Mouse (Mus musculus) urinary bladder, postnatal 25 days (tissue): ENCODE data around the gene Ccdc9.

Experiments used
- DNase-seq: peaks from one replicate; pipeline ENCODE4 v3.0.0; 2022; ENCODE audit warnings: low spot score

The Ccdc9 gene

DNA sequence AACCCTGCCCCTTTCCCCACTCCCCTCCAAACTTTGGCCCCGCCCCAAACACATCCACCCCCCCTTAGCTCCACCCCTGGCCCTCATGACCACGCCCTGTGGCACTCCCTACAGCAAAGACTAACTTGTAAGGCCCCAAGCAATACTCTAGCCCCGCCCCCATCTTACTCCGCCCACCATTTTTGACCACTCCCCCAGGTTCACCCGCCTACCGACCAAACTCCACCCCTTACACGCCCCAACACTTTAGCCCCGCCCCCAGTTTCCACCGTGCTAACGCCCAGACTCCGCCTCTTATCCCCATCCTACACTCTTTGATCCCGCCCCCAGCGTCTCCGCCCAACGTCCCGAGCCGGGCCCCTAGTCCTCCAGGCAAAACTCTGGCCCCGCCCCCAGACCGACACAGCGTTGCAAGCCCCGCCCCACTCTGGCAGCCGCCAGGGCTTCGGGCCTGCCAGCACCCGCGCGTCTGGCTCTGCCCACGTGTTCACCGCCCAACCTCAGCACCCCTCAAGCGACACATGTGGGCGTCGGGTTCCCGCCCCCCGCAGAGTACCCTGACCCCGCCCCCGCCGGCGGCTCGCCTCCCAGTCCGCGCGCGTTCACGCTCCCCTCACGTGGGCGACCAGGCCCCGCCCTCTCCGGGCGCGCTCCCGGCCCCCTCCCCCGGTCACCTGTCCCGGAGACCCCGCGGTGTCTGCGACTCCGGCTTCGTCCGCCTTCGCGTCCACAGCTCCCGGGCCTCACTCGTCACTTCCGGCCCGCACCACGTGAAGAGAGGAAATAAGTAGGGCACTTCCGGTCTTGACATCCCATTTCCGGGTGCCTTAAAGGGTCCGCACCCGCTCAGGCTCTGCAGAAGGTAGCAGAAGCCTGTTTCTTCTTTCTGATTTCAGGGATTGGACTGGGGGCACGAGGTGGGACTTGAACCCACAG, at the start of gene Ccdc9:
Ccdc9 (minus strand) TSS at position 770 of the 936 bp plus-strand sequence.
- DNase-seq, result peak; percentile 100

GRCm38 (mm10) chr7:16329146-16329545, 42.6 kb upstream of the Ccdc9 start:
- DNase-seq, result no peak

DNA sequence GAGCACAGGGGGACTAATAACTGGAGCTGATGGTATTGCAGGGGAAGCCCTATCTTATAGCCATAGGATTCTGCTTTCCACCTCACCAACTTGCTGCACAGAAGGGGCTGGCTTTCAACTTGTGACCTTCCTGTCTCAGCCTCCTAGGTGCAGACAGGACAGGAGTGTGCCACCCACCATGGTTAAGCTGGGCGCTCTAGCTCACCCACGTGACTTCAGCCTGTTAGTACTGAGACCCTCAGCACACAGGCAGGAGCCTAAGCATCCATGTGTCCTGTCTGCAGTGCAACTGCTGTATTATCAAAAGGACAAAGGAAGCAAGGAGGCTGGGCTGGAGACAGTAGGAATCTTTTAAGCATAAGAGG, 40.0 kb upstream of the Ccdc9 start:
- DNase-seq, result no peak

GRCm38 (mm10) chr7:16325920-16326606, 39.5 kb upstream of the Ccdc9 start:
- DNase-seq, result peak; percentile 33

GRCm38 (mm10) chr7:16324661-16325060, 38.1 kb upstream of the Ccdc9 start:
- no peak for DNase-seq

GRCm38 (mm10) chr7:16320479-16320878, 33.9 kb upstream of the Ccdc9 start:
- no peak for DNase-seq

GRCm38 (mm10) chr7:16319216-16319615, 32.6 kb upstream of the Ccdc9 start:
- DNase-seq, result no peak

GRCm38 (mm10) chr7:16317094-16317493, 30.5 kb upstream of the Ccdc9 start:
- no peak for DNase-seq

DNA sequence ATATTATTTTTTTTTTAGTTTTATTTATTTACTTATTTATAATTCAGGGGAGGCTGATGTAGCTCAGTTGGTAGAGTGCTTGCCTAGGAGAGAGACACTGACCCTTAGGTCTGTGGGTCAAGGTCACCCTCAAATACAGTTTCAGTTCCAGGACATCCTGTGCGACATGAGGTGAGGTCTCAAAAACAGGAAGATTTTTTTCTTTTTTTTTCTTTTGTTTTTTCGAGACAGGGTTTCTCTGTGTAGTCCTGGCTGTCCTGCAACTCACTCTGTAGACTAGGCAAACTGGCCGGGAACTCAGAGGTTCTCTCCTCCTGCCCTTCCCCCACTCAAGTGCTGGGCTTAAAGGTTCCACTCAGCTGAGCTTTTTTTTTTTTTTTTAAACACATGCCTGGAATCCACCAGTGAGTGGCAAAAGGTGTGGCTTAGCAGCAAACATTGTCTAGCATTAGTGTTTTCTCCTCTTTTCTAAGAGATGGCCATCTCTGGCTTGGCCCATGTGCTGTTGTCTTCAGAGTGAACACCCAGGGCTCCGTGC, 28.7 kb upstream of the Ccdc9 start:
- DNase-seq, result no peak

- no peak for DNase-seq
Measured at GRCm38 (mm10) chr7:16314221-16314775, 27.7 kb upstream of the Ccdc9 start.

- peak; percentile 82 for DNase-seq
Measured at GRCm38 (mm10) chr7:16313481-16314220, 27.1 kb upstream of the Ccdc9 start.

DNA sequence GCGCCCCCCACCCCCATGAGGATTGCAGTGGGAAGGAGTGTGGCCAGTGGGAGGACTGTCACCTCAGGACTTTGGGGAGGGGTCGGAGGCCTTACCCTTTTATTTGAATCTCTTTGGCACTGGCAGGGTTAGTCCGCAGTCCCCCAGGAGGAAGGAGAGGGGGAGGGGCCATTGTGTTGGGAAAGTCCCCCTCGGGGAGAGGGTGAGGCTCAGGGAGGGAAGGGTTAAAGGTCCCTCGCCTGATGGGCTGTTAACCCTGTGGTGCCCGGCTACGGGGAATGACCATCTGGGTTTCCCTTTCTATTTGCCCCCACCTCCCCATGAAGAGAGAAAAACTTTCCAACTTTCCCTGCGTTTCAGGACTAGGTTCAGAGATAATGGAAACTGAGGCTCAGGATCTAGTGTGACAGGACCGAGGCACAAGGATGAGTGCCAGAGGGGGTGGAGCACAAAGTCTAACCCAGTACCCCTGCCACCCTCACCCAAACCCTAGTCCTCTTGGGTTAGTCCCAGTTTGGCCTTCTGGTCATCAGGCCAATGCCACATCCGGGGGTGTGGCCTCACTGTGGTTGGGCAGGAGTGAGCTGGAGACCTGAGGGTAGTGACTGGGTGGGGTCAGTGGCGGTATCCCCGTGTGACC, 26.2 kb upstream of the Ccdc9 start:
- DNase-seq, result peak; percentile 68

DNA sequence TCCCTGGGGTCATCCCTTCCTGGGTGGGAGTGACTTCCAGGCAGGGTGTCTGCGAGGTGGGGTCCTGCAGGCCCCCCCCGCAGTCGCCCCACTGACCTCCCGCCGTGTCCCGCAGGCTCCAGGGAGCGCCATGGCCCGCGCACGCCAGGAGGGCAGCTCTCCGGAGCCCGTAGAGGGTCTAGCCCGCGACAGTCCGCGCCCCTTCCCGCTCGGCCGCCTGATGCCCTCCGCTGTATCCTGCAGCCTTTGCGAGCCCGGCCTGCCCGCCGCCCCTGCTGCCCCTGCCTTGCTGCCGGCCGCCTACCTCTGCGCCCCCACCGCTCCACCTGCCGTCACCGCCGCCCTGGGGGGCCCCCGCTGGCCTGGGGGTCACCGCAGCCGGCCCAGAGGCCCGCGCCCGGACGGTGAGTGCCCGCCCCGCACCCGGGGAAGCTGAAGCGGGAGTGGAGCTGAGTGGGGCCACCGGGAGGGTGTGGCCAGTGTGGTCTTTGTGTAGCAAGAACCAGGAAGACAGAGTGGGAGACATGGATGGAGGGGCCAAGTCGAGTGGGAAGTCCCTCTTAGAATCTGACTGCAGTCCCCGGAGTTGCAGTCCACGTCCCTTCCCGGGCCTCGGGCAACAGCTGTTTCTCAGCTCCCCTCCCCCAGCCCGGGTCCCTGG, 25.5 kb upstream of the Ccdc9 start:
- peak; percentile 42 for DNase-seq

GRCm38 (mm10) chr7:16311453-16312004, 24.9 kb upstream of the Ccdc9 start:
- peak; percentile 29 for DNase-seq

DNA sequence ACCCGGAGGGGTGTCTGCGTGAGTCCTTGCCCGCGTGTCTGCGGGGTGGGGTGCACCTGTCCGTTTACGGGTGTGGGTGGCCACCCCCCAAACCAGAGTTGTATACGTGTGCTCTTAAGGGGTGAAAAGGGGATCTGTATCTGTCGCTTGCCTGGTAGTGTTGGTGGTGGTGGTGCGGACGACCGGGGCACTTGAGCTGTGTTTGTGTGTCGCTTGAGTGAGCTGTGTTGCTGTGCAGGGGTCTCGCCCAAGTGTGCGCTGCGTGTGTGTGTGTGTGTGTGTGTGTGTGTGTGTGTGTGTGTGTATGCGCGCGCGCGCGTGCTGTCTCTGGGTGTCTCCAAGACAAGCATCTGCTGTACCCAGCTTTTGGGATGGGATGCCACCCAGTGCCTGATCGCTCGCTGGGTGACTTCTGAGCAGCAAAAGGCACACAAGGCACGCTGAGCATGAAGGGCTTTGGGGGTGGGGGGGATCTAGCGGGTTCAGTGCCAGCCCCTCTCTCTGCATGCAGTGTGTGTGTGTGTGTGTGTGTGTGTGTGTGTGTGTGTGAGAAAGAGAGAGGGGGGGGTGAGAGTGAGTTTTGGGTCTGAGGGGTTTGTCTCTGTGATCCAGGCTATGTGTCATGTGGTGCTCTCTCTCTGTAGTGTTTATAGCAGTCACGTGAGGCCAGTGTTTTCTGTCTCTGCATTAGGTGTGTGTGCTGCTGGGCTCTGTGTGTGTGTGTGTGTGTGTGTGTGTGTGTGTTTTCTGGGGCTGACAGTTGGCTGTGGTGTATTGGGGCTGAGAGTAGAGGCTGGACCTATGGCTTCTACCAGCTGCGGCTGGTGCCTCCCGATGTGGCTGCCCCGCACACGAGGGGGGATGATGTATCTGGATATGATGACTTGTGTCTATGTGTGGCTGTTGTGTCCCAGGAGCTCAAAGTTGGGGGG, 24.2 kb upstream of the Ccdc9 start:
- peak; percentile 26 for DNase-seq

- DNase-seq, result peak; percentile 82
Measured at GRCm38 (mm10) chr7:16310020-16310520, 23.5 kb upstream of the Ccdc9 start.

DNA sequence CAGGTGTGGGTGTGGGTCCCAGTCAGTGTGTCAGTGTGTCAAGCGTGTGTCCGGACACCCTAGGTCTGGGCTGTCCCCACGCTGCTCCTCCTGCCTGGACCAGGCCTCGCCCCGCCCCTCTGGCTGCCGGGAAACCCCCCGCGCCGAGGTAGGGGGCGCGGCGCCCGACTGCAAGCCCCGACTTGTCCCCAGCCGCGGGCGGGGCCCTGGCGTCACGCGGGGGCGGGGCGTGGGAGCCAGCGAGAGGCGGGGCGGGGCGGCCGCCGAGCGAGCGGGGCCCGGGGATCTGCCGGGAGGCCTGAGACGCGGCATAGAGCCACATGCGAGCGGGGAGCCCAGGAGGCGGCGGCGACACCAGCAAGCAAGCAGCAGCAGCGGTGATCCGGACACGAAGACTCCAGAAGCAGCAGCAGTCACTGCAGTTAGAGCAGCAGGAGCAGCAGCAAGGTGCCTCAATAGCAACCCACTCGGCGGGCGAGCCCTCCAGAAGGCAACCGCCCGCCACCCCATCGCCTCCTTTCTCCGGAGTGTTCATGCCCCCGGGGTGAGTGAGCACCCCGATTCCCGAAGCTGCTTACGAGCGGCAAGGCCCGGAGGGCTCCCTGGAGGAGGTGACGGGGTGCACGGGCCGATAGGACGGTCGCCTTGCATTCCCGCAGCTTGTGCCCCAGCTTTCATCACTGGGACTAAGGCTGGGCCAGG, 22.9 kb upstream of the Ccdc9 start:
- peak; percentile 89 for DNase-seq

DNA sequence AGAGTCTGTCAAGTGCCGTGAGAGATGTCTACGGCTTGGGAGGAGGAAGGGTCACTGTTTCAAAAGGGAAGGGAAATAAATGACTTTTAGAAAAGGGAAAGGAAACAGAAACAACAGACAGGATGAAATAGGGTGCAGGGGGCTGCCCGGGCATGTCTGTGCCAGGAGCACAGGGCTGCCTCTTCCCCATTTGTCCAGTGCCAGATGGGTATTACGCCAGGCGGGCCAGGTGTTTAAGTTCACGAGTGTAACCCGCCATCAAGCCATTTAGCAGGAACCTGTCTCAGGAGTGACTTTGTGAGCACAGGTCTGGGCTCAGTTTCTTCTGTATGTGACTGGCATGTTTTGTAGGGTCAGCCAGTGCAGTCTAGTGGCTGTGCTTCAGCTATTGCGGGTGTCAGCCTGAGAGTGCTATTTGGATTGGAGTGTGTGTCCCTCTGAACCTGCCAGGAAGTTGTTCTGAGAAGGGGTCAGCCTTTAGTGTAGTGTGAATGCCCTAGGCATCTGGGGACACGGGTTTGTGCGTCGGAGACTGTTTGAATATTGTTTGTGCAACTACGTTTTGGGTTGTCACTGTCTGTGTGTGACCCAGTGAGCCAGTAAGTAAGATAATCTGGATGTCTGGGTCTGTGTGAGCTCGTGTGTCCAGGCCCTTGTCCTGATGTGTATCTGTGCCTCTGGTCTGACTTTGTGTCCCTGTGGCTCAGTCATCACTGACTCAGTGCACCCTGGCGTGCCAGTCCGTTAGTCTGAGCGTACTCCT, 22.1 kb upstream of the Ccdc9 start:
- DNase-seq, result no peak
